Mouse (Mus musculus) small intestine, adult 2 months (tissue): Measurements from ENCODE around the gene Tgfb2.

ENCODE experiments used
- CTCF ChIP-seq: fragments of 200-500 bp; IDR thresholded peaks from 2 replicates; pipeline ENCODE4 v1.5.1; 2012; ENCODE audit warnings: low read depth, mild to moderate bottlenecking, control low read depth, inconsistent platforms, low read length, moderate library complexity, mixed read lengths; ENCODE audit not compliant: insufficient replicate concordance, insufficient read length; ENCODE audit errors: extremely low read depth
- POLR2A ChIP-seq: fragments of 200-500 bp; IDR thresholded peaks from 2 replicates; pipeline ENCODE4 v1.6.1; 2012; ENCODE audit warnings: low read depth, mild to moderate bottlenecking, control low read depth, inconsistent platforms, low read length, moderate library complexity

DNA sequence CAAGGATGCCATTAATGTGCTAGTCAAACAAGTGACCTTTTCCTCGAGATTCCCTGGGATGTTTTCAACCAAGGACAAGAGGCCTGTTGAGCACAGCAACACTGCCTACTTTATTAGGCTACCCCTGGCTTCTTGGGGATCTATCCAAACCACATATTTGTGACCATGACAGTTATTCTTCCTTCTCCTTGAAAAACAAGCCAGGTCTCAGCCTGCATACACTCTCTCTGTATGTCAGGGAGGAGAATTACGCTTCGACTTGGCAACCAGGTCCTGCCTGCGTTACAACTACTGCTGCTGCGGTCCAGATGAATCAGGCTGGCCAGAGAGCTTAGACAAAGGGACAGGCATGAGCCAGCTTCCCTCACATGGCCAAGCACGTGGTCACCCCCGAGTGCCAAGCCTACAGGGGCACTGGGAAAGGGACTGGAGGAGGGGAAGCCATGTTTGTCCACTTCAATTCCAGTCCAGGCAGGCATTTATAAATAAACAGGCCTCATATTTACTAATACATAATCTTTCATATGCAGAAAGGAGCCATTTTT is 78.3 kb downstream of the Tgfb2 start:
- TF ChIP-seq CTCF (no peak), POLR2A (no peak)
